Mouse (Mus musculus): ENCODE measurements around the gene Kif24. TPM values are rescaled to one million over a fixed set of nuclear protein-coding genes. Genes with fewer than 3 reads are reported as not detected.

The Kif24 gene
- polyA plus RNA-seq, 1 experiment from 2014 or later = 13.5 TPM

DNA sequence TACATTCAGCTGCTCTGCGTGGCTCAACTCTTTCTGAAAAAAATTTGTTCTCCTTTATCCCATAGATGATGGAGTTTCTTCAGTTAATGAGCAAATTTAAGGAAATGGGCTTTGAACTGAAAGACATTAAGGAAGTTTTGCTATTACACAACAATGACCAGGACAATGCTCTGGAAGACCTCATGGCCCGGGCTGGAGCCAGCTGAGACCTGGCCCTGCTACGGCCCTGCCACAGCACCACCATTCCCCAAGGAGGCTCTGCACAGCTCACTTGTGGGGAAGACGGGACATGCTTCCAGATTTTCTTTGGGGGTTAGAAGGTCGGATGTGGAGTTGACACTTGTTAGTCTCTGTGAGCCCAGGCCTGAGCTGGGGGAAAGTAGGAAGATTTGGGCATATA lies 76.1 kb downstream of the Kif24 start:
- WGBS = 91% methylated on average over 5 of the region's 5 CpGs
- Histone ChIP-seq H3K27me3 (ENCODE audit: low read depth, poor library complexity, severe bottlenecking) (no peaks in the 10 kb centered on the region), H3K9me3 (replicated peaks) (no peaks in the 10 kb centered on the region), H3K36me3 (peaks cover 98% of the 10 kb centered on the region), H3K27ac (replicated peaks) (no peak overlapping the region), H3K4me1 (no peaks in the 10 kb centered on the region), H3K4me3 (no peak overlapping the region)
- no peak for DNase-seq (ENCODE audit: low spot score)

DNA sequence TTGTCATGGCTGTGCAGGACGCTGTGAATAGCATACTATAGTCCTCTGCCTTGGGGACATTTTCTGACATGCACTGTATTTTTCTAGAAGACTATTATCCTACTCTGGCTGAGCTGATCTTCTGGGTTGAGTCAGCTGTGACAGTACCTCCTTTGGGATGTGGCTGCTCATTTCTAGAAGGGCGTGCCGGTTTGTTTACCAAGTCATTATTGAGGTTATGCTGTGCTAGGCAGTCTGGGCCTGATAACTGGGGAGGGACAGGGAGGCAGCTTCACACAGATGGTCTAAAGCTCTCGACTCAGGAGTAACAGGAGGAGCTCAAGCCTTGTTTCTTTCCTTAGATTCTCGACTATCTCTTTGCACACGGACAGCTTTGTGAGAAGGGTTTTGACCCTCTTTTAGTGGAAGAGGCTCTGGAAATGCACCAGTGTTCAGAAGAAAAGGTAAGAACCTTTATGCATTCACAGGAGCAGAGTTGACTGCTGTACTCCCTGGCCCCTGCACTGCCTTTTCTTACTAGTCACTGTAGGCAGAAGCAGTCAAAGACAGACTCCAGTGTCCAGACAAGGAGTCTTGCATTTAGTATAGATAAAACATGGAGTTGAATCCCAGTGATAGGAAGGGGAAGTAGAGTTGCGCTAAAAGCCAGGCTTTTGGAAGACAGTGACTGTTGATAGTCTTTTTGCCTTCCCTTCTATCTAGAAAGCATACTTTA lies 76.8 kb downstream of the Kif24 start:
- no peaks in the 10 kb centered on the region for H3K4me1 ChIP-seq
- WGBS = 88% methylated on average over 7 of the region's 7 CpGs
- no peak for DNase-seq (ENCODE audit: low spot score)
- H3K4me3 ChIP-seq = no peak overlapping the region
- H3K27ac ChIP-seq (replicated peaks) = no peak overlapping the region
- no peaks in the 10 kb centered on the region for H3K27me3 ChIP-seq (ENCODE audit: low read depth, poor library complexity, severe bottlenecking)
- H3K36me3 ChIP-seq = peaks cover 98% of the 10 kb centered on the region
- H3K9me3 ChIP-seq (replicated peaks) = no peaks in the 10 kb centered on the region

DNA sequence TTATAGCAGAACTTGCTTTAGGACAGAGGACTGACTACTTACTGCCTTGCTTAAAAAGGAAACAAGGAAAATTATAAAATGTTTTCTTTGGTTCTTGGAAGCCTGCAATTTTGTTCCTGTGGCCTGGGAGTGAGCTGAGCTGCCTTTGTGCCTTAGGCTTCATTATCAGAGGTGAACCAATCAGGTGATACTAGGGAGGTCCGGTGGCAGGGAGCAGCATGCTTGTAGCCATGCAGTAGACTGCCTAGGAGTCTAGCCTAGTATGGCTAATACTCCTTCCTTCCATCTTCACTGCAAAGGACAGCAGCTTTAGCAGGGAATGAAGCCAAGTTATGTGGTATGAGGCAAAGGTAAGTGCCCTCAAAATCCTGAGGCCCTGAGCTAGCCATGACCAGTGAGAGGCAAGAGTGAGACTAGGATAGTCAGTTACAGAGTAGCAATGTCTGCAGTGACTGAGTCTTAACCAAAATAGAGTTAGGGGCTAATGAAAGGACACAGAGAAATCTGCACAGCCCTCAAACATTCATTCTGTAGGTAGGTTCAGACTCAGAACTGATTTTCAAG lies 78.2 kb downstream of the Kif24 start:
- DNase-seq (ENCODE audit: low spot score) = no peak
- H3K27me3 ChIP-seq (ENCODE audit: low read depth, poor library complexity, severe bottlenecking) = no peaks in the 10 kb centered on the region
- H3K27ac ChIP-seq (replicated peaks) = no peak overlapping the region
- no peaks in the 10 kb centered on the region for H3K9me3 ChIP-seq (replicated peaks)
- H3K4me1 ChIP-seq = no peaks in the 10 kb centered on the region
- no peak overlapping the region for H3K4me3 ChIP-seq
- 88% methylated on average over 1 of the region's 1 CpGs for WGBS
- H3K36me3 ChIP-seq = peaks cover 98% of the 10 kb centered on the region

DNA sequence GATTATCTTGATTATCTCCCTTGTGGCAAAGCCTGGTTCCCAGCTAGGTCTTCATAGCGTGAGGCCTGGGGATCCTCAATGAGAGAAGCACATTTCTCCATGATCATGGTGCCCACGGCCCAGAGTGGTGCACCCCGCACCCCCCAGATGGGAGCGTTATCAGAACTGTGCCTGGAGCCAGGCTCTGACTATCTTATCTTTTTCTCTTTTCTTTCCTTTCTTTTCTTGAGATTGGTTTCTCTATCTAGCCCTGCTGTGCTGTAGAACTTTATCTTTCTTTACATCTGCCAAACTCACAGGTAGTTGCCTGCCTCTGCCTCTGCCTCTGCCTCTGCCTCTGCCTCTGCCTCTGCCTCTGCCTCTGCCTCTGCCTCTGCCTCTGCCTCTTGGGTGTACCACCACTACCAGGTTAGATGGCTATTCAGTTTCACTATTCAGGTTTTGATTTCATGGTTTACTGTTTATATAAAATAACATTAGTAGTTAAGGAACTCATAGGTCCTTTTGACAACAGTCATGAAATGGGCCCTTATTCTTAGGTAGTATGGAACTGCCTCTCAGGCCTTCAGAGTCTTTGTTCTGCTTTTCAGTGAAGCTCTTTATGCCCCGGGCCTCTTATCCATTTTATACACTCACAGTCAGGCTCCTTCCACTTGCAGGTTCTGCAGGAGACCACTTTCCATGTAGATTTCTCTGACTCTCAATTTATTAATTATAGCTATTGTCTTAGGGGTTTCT lies 83.3 kb downstream of the Kif24 start:
- H3K9me3 ChIP-seq (replicated peaks) = no peaks in the 10 kb centered on the region
- 94% methylated on average over 5 of the region's 5 CpGs for WGBS
- H3K27me3 ChIP-seq (ENCODE audit: low read depth, poor library complexity, severe bottlenecking) = no peaks in the 10 kb centered on the region
- H3K36me3 ChIP-seq = peaks cover 98% of the 10 kb centered on the region
- no peak overlapping the region for H3K4me3 ChIP-seq
- no peak for DNase-seq (ENCODE audit: low spot score)
- no peak overlapping the region for H3K27ac ChIP-seq (replicated peaks)
- H3K4me1 ChIP-seq = no peaks in the 10 kb centered on the region

DNA sequence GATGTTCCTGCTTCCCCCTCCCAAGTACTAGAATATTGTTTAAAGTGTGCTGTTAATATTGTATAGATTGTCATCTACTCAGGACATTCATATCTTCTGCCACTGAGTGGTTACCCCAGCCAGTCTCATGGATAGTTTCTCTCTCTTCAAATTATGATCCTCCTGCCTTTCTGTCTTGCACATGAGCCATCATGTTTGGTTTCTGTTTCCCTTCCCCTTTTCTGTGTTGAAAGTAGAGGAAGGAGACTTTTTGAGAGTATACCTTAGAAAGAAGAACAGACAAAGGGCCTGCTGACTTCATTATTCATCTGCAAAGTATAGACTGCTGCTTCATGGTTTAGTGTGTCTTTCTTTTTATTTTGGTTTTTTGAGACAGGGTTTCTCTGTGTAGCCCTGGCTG lies 87.1 kb downstream of the Kif24 start:
- H3K36me3 ChIP-seq = peaks cover 100% of the 10 kb centered on the region
- H3K27ac ChIP-seq (replicated peaks) = no peak overlapping the region
- no peak overlapping the region for H3K4me3 ChIP-seq
- DNase-seq (ENCODE audit: low spot score) = no peak
- no peaks in the 10 kb centered on the region for H3K9me3 ChIP-seq (replicated peaks)
- H3K4me1 ChIP-seq = no peaks in the 10 kb centered on the region
- no peaks in the 10 kb centered on the region for H3K27me3 ChIP-seq (ENCODE audit: low read depth, poor library complexity, severe bottlenecking)

DNA sequence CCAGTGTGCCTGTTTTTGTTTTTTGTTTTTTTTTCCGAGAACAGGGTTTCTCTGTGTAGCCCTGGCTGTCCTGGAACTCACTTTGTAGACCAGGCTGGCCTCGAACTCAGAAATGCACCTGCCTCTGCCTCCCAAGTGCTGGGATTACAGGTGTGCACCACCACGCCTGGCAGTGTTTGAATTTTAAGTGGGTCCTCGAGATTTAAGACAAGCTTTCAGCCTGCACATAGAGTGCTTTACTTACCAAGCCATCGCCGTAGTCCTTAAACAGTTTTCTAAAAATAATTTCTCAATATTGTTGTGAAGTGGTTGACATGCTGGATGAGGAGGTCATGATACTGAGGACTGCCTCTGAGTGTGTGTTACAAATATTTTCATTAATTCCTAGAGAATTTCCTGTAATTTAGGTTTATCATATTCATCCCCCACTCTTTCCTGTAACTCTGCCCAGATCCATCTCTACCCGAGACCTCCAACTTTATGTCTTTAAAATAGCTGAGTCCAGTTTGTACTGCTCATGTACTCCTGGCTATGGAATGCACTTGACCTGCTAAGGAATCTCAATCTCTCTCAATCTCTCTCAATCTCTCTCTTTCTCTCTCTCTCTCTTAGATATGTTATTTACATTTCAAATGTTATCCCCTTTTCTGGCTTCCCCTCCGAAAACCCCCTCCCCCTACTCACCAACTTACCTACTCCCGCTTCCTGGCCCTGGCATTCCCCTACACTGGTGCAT lies 94.8 kb downstream of the Kif24 start:
- Histone ChIP-seq H3K27me3 (ENCODE audit: low read depth, poor library complexity, severe bottlenecking) (no peaks in the 10 kb centered on the region), H3K27ac (replicated peaks) (no peak overlapping the region), H3K9me3 (replicated peaks) (no peaks in the 10 kb centered on the region), H3K4me3 (no peak overlapping the region), H3K36me3 (peaks cover 86% of the 10 kb centered on the region), H3K4me1 (no peaks in the 10 kb centered on the region)
- 94% methylated on average over 9 of the region's 9 CpGs for WGBS
- no peak for DNase-seq (ENCODE audit: low spot score)

DNA sequence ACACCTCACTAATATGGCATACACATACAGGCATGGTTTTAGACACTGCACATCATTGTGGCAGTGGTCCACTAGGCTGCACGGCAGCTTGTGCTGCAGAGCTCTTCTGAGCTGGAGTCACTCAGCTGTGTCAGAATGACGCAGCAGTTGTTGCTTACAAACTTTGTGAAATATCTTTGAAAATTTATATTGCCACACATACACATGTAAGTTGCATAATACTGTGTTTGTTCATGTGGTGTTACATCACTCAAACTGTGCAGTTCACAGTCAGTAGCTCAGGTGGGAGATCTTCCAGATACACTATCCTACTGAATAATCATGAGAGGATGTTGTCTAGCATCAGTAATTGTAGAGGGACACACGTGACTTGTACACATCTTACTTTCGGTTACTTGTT lies 96.5 kb downstream of the Kif24 start:
- 92% methylated on average over 4 of the region's 4 CpGs for WGBS
- no peaks in the 10 kb centered on the region for H3K9me3 ChIP-seq (replicated peaks)
- no peaks in the 10 kb centered on the region for H3K27me3 ChIP-seq (ENCODE audit: low read depth, poor library complexity, severe bottlenecking)
- no peak for DNase-seq (ENCODE audit: low spot score)
- peaks cover 69% of the 10 kb centered on the region for H3K36me3 ChIP-seq
- H3K4me3 ChIP-seq = no peak overlapping the region
- no peak overlapping the region for H3K27ac ChIP-seq (replicated peaks)
- no peaks in the 10 kb centered on the region for H3K4me1 ChIP-seq

DNA sequence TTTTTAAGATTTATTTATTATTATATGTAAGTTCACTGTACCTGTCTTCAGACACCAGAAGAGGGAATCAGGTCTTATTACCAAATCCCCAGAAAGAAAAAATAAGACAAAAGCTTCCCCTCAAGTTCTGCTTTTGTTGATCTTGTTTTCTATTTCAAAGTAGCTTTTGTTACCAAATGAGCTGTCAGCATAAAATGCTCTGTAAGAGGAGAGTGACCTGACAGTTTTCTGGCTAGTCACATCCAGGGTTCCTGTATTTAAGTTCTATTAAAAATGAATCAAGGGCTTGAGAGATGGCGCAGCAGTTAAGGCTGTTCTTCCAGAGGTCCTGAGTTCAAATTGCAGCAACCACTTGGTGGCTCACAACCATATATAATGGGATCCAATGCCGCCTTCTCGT lies 103.6 kb downstream of the Kif24 start:
- Histone ChIP-seq H3K9me3 (replicated peaks) (no peaks in the 10 kb centered on the region), H3K27me3 (ENCODE audit: low read depth, poor library complexity, severe bottlenecking) (no peaks in the 10 kb centered on the region), H3K36me3 (peaks cover 28% of the 10 kb centered on the region), H3K4me1 (no peaks in the 10 kb centered on the region), H3K4me3 (no peak overlapping the region), H3K27ac (replicated peaks) (no peak overlapping the region)
- WGBS = 94% methylated on average over 3 of the region's 3 CpGs
- no peak for DNase-seq (ENCODE audit: low spot score)

DNA sequence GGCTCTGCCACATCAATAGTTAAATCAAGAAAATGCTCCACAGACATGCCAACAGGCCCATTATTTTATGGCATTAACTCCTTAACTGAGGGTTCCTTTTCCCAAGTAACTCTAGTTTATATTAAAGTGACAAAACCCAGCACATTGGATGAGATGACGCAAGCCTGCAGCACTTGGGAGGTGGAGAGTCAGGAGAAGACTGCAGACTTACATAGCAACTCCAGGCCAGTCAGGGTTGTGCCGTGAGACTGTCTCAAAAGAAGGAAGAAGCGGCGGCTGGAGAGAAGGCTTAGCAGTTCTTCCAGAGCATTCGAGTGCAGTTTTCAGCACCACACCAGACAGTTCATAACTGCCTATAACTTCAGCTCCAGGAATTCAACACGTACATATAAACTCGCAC lies 105.3 kb downstream of the Kif24 start:
- H3K27ac ChIP-seq (replicated peaks) = no peak overlapping the region
- DNase-seq (ENCODE audit: low spot score) = no peak
- no peak overlapping the region for H3K4me3 ChIP-seq
- no peaks in the 10 kb centered on the region for H3K27me3 ChIP-seq (ENCODE audit: low read depth, poor library complexity, severe bottlenecking)
- no peaks in the 10 kb centered on the region for H3K4me1 ChIP-seq
- WGBS = 94% methylated on average over 7 of the region's 7 CpGs
- no peaks in the 10 kb centered on the region for H3K9me3 ChIP-seq (replicated peaks)
- peaks cover 45% of the 10 kb centered on the region for H3K36me3 ChIP-seq

DNA sequence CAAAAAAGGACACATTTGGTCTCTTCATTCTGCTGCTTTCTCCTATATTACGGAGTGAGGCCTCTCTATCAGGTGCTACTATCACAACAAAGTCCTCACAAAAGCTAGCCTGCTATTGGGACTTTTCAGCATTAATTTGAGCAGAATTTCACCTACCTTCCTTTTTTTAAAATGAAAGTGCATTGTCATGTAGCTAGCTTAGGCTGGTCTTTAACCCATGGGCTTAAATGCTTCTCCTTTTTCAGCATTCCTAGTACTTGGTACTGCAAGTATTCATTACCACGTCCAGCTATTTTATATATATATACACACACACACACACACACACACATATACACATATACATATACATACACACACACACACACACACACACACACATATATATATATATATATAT lies 106.0 kb downstream of the Kif24 start:
- Histone ChIP-seq H3K27ac (replicated peaks) (no peak overlapping the region), H3K4me3 (no peak overlapping the region), H3K27me3 (ENCODE audit: low read depth, poor library complexity, severe bottlenecking) (no peaks in the 10 kb centered on the region), H3K9me3 (replicated peaks) (no peaks in the 10 kb centered on the region), H3K4me1 (no peaks in the 10 kb centered on the region), H3K36me3 (peaks cover 51% of the 10 kb centered on the region)
- WGBS = 94% methylated on average over 2 of the region's 2 CpGs
- DNase-seq (ENCODE audit: low spot score) = no peak

DNA sequence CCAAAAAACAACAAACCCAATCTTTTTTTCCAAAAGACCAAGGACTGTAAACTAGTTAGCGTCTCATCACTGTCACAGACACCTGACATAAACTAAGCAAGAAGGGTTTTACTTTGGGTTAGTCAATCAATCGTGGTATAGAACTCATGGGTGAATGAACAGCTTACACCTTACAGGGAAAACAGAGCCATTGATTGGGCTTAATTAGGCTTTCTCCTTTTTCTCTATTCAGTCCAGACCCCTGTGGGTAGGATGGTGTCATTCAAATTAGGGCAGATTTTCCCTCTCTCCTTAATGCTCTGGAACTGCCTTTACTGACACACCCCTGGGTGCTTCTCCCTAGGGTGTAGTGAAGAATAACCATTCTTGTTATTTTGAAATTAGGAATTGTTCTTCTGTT lies 107.5 kb downstream of the Kif24 start:
- no peak for DNase-seq (ENCODE audit: low spot score)
- Histone ChIP-seq H3K4me3 (no peak overlapping the region), H3K9me3 (replicated peaks) (no peaks in the 10 kb centered on the region), H3K4me1 (no peaks in the 10 kb centered on the region), H3K27ac (replicated peaks) (no peak overlapping the region), H3K36me3 (peaks cover 66% of the 10 kb centered on the region), H3K27me3 (ENCODE audit: low read depth, poor library complexity, severe bottlenecking) (no peaks in the 10 kb centered on the region)
- WGBS = 33% methylated on average over 2 of the region's 2 CpGs

DNA sequence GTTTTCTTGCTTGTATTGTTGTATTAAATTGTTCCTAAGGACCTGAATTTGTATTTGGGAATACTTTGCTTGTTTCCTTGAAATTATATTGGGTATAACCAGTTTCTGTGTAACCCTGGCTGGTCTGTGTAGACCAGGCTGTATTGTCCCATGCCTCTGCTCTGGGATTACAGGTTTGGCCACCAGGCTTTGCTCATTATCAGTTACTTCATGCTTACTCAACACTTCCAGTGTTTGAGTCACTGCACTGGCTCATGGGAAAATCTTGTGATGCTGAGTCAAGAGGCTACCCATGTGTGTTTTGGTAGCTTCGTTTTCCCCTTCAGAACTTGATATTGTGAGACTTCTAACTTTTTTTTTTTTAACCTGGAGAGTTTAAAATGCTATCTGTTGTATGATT lies 111.4 kb downstream of the Kif24 start:
- Histone ChIP-seq H3K4me3 (no peak overlapping the region), H3K27me3 (ENCODE audit: low read depth, poor library complexity, severe bottlenecking) (no peaks in the 10 kb centered on the region), H3K27ac (replicated peaks) (no peak overlapping the region), H3K4me1 (peaks cover 10% of the 10 kb centered on the region), H3K9me3 (replicated peaks) (0 out of 2 replicates have a peak, but pooled peaks cover 4% of the 10 kb centered on the region), H3K36me3 (peaks cover 64% of the 10 kb centered on the region)
- 98% methylated on average over 1 of the region's 1 CpGs for WGBS
- no peak for DNase-seq (ENCODE audit: low spot score)

DNA sequence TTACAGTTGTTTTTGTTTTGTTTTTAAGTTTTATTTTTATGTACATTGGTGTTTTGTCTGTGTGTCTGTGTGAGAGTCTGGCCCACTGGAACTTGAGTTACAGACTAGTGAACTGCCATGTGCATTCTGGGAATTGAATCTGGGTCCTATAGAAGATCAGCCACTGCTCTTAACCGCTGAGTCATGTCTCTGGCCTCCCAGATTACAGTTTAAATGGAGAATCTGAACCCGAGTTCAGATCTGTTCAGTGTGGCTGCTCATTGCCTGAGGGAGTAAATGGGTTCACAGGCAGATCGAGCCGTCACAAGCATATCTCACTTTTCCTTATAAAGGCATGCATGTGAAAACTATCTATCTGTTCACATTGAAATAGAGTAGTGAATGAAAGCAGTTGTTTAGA lies 111.9 kb downstream of the Kif24 start:
- no peaks in the 10 kb centered on the region for H3K27me3 ChIP-seq (ENCODE audit: low read depth, poor library complexity, severe bottlenecking)
- H3K27ac ChIP-seq (replicated peaks) = no peak overlapping the region
- peaks cover 60% of the 10 kb centered on the region for H3K36me3 ChIP-seq
- WGBS = 95% methylated on average over 4 of the region's 4 CpGs
- no peak overlapping the region for H3K4me3 ChIP-seq
- no peak for DNase-seq (ENCODE audit: low spot score)
- H3K4me1 ChIP-seq = peaks cover 15% of the 10 kb centered on the region
- H3K9me3 ChIP-seq (replicated peaks) = 0 out of 2 replicates have a peak, but pooled peaks cover 4% of the 10 kb centered on the region

Measured in midbrain, embryonic 10.5 days (tissue).